ENCODE assay signal across 8 mouse cellular contexts in genomic region chr9:44305466-44306079, GRCm38 (mm10). TPM values are rescaled to one million over a fixed set of nuclear protein-coding genes. Genes with fewer than 3 reads are reported as not detected.
DNase-seq lines count a peak whose midpoint lies in the region; ATAC-seq and TF ChIP-seq lines count a peak whose summit lies in the region.

Hinfp (minus strand) TSS chr9:44305671.

- WGBS in forebrain, embryonic 12.5 days: under 1% methylated on average over 54 of the region's 54 CpGs
- under 1% methylated on average over 54 of the region's 54 CpGs for WGBS in heart, postnatal 0 days
- under 1% methylated on average over 54 of the region's 54 CpGs for WGBS in liver, embryonic 16.5 days (ENCODE audit: insufficient replicate concordance)
- under 1% methylated on average over 54 of the region's 54 CpGs for WGBS in neural tube, embryonic 13.5 days

- H3K4me2 ChIP-seq in forebrain, embryonic 12.5 days: peak within 1 kb of the TSS; percentile 67
- H3K4me2 ChIP-seq in heart, postnatal 0 days (ENCODE audit: low read depth, low read length): peak within 1 kb of the TSS; percentile 94
- H3K4me2 ChIP-seq in liver, embryonic 16.5 days (ENCODE audit: low read depth, low read length): peak within 1 kb of the TSS; percentile 81
- peak within 1 kb of the TSS; percentile 79 for H3K4me2 ChIP-seq in neural tube, embryonic 13.5 days

- H3K36me3 ChIP-seq in E14TG2a.4 (ENCODE audit: insufficient read depth, low read length): peaks cover 32% of the 10 kb centered on the region
- peaks cover 26% of the 10 kb centered on the region for H3K36me3 ChIP-seq in forebrain, embryonic 12.5 days (replicated peaks)
- H3K36me3 ChIP-seq in heart, postnatal 0 days (replicated peaks; ENCODE audit: control insufficient read depth, insufficient read depth, low read length): peaks cover 26% of the 10 kb centered on the region
- H3K36me3 ChIP-seq in liver, embryonic 16.5 days (ENCODE audit: control insufficient read depth, insufficient read depth): peaks cover 14% of the 10 kb centered on the region
- H3K36me3 ChIP-seq in neural tube, embryonic 13.5 days: peaks cover 29% of the 10 kb centered on the region
- H3K36me3 ChIP-seq in testis, adult 2 months (ENCODE audit: control insufficient read depth, insufficient read depth, low read length): no peaks in the 10 kb centered on the region; the same call in none of the 2 replicates

- peaks cover 56% of the 10 kb centered on the region for H3K4me1 ChIP-seq in E14TG2a.4 (replicated peaks; ENCODE audit: low read depth, low read length)
- H3K4me1 ChIP-seq in forebrain, embryonic 12.5 days: peaks cover 14% of the 10 kb centered on the region
- H3K4me1 ChIP-seq in heart, postnatal 0 days (ENCODE audit: control insufficient read depth, insufficient read depth): peaks cover 8% of the 10 kb centered on the region; the same call in 1 of the 2 replicates
- peaks cover 23% of the 10 kb centered on the region for H3K4me1 ChIP-seq in liver, embryonic 16.5 days (ENCODE audit: control insufficient read depth, low read depth, low read length)
- peaks cover 16% of the 10 kb centered on the region for H3K4me1 ChIP-seq in neural tube, embryonic 13.5 days (replicated peaks)
- H3K4me1 ChIP-seq in testis, adult 2 months (ENCODE audit: control insufficient read depth, insufficient read depth, low read length): peaks cover 4% of the 10 kb centered on the region

- ATAC-seq in forebrain, embryonic 12.5 days (ENCODE audit: low FRiP score): peak; percentile 99
- peak; percentile 98 for ATAC-seq in heart, postnatal 0 days (ENCODE audit: insufficient read depth, low read depth)
- peak; percentile 96 for ATAC-seq in liver, embryonic 16.5 days (ENCODE audit: low read depth)
- peak; percentile 99 for ATAC-seq in neural tube, embryonic 13.5 days (ENCODE audit: low read depth)

- peak; percentile 98 for DNase-seq in c-Kit-positive CD71-positive TER-119-positive erythroid progenitor cells, embryonic 14.5 days (ENCODE audit: low spot score)
- peak; percentile 99 for DNase-seq in heart, postnatal 0 days (ENCODE audit: low spot score)
- peak; percentile 98 to 99 for DNase-seq in kidney, postnatal 4 days

- H3K9me3 ChIP-seq in E14TG2a.4 (ENCODE audit: low read length): no peaks in the 10 kb centered on the region
- H3K9me3 ChIP-seq in forebrain, embryonic 12.5 days: no peaks in the 10 kb centered on the region
- no peaks in the 10 kb centered on the region for H3K9me3 ChIP-seq in heart, postnatal 0 days (replicated peaks; ENCODE audit: control insufficient read depth, low read length)
- no peaks in the 10 kb centered on the region for H3K9me3 ChIP-seq in liver, embryonic 16.5 days (replicated peaks; ENCODE audit: control insufficient read depth, low read length)
- no peaks in the 10 kb centered on the region for H3K9me3 ChIP-seq in neural tube, embryonic 13.5 days

- H3K9ac ChIP-seq in forebrain, embryonic 12.5 days: peak within 1 kb of the TSS; percentile 86
- H3K9ac ChIP-seq in heart, postnatal 0 days (replicated peaks; ENCODE audit: low read depth, low read length): peak within 1 kb of the TSS; percentile 96
- H3K9ac ChIP-seq in liver, embryonic 16.5 days (ENCODE audit: low read depth, low read length): peak within 1 kb of the TSS; percentile 97
- H3K9ac ChIP-seq in neural tube, embryonic 13.5 days: peak within 1 kb of the TSS; percentile 94

- TF ChIP-seq CTCF in E14TG2a.4 (conservative IDR thresholded peaks at IDR 0.05; ENCODE audit: low read length): no peak
- no peak for TF ChIP-seq CTCF in heart, postnatal 0 days (IDR thresholded peaks at IDR 0.05; ENCODE audit: low read depth)
- no peak for TF ChIP-seq CTCF in testis, adult 2 months (IDR thresholded peaks at IDR 0.05; ENCODE audit: control insufficient read depth, insufficient read depth, insufficient replicate concordance, low read depth, low read length)

- peak within 1 kb of the TSS; percentile 79 for H3K27ac ChIP-seq in forebrain, embryonic 12.5 days
- H3K27ac ChIP-seq in heart, postnatal 0 days (ENCODE audit: low read depth): peak within 1 kb of the TSS; percentile 76
- peak within 1 kb of the TSS; percentile 85 for H3K27ac ChIP-seq in liver, embryonic 16.5 days (ENCODE audit: low read length)
- H3K27ac ChIP-seq in neural tube, embryonic 13.5 days (replicated peaks): peak within 1 kb of the TSS; percentile 84
- peak within 1 kb of the TSS; percentile 93 for H3K27ac ChIP-seq in testis, adult 2 months (ENCODE audit: control insufficient read depth, insufficient read depth, low read depth, low read length)

- peak within 1 kb of the TSS; percentile 99 for H3K4me3 ChIP-seq in E14TG2a.4 (replicated peaks; ENCODE audit: low read length)
- H3K4me3 ChIP-seq in forebrain, embryonic 12.5 days (replicated peaks): peak within 1 kb of the TSS; percentile 90
- H3K4me3 ChIP-seq in heart, postnatal 0 days (ENCODE audit: low read depth, low read length): peak within 1 kb of the TSS; percentile 99
- H3K4me3 ChIP-seq in liver, embryonic 16.5 days (ENCODE audit: low read depth, low read length): peak within 1 kb of the TSS; percentile 86
- peak within 1 kb of the TSS; percentile 98 for H3K4me3 ChIP-seq in neural tube, embryonic 13.5 days
- H3K4me3 ChIP-seq in testis, adult 2 months (ENCODE audit: control insufficient read depth, low read depth, low read length): peak within 1 kb of the TSS; percentile 98

- peak; percentile 90 for TF ChIP-seq EP300 in heart, postnatal 0 days (IDR thresholded peaks at IDR 0.05; ENCODE audit: low read depth)

- peak; percentile 72 for TF ChIP-seq POLR2A in testis, adult 2 months (IDR thresholded peaks at IDR 0.05; ENCODE audit: control insufficient read depth, low read depth, low read length)

- peaks cover 8% of the 10 kb centered on the region for H3K27me3 ChIP-seq in E14TG2a.4 (ENCODE audit: insufficient read depth, low read length)
- no peaks in the 10 kb centered on the region; the same call in 1 of the 2 replicates for H3K27me3 ChIP-seq in forebrain, embryonic 12.5 days
- no peaks in the 10 kb centered on the region for H3K27me3 ChIP-seq in heart, postnatal 0 days (ENCODE audit: control insufficient read depth, insufficient read depth, low read length)
- no peaks in the 10 kb centered on the region for H3K27me3 ChIP-seq in liver, embryonic 16.5 days (ENCODE audit: control insufficient read depth, insufficient read depth, low read depth, low read length)
- no peaks in the 10 kb centered on the region for H3K27me3 ChIP-seq in neural tube, embryonic 13.5 days
- no peaks in the 10 kb centered on the region for H3K27me3 ChIP-seq in testis, adult 2 months (ENCODE audit: control insufficient read depth, insufficient read depth, low read length)

RNA-seq across cellular contexts. Expression of gene Hinfp, which starts in this region (rescaled TPM):
- polyA plus RNA-seq in forebrain, embryonic 12.5 days (2016; fragmentation: Nextera tagmentation; extraction: Ambion mirVana): 34.6 and 35.5 TPM in 2 replicates
- total RNA-seq in heart, postnatal 0 days (2014; rRNA removed; ENCODE audit: low replicate concordance): 14.8 and 26.3 TPM in 2 replicates
- polyA plus RNA-seq in heart, postnatal 0 days (2015; fragmentation: Nextera tagmentation; extraction: Ambion mirVana): 7.6 and 9.4 TPM in 2 replicates
- 10.1 and 12.6 TPM in 2 replicates for polyA plus RNA-seq in liver, embryonic 16.5 days (2015; fragmentation: Nextera tagmentation; extraction: Ambion mirVana)
- 25.1 and 31.9 TPM in 2 replicates for polyA plus RNA-seq in neural tube, embryonic 13.5 days (2015; fragmentation: Nextera tagmentation; extraction: Ambion mirVana)
- 13.1 and 16.0 TPM in 2 replicates for polyA plus RNA-seq in testis, adult 2 months (2012; rRNA removed)

Comparison
In these comparisons a context has a peak if more than half of its experiments do, and no peak if none do; other contexts are left out.
1. Peak in every context shown above with its lines: DNase-seq, ATAC-seq, H3K4me3 ChIP-seq and H3K27ac ChIP-seq.